Mouse (Mus musculus) small intestine, adult 2 months (tissue): ENCODE data around the gene Itga9.

ENCODE experiments used
- CTCF ChIP-seq: fragments of 200-500 bp; IDR thresholded peaks from 2 replicates; pipeline ENCODE4 v1.5.1; 2012; ENCODE audit warnings: low read depth, mild to moderate bottlenecking, control low read depth, inconsistent platforms, low read length, moderate library complexity, mixed read lengths; ENCODE audit not compliant: insufficient replicate concordance, insufficient read length; ENCODE audit errors: extremely low read depth
- POLR2A ChIP-seq: fragments of 200-500 bp; IDR thresholded peaks from 2 replicates; pipeline ENCODE4 v1.6.1; 2012; ENCODE audit warnings: low read depth, mild to moderate bottlenecking, control low read depth, inconsistent platforms, low read length, moderate library complexity

- TF ChIP-seq CTCF, result no peak
- TF ChIP-seq POLR2A, result no peak
These were observed 321.0 kb downstream of the Itga9 start for GRCm38 (mm10) chr9:118927501-118927900.
